14 mouse cellular contexts compared by ENCODE assay signal in genomic region chr8:35323180-35323975, GRCm38 (mm10).
"Had no signal": no experiment of that assay in that cellular context is flagged by ENCODE, and none has a peak within 500 bp of the region (broad histone marks: within the 10 kb centered on the region; RNA-seq: fewer than 3 reads in every experiment).

No protein-coding gene starts in this region.

- ATAC-seq: intestine, embryonic 15.5 days had no signal

- H3K36me3 ChIP-seq: intestine, embryonic 15.5 days; limb, embryonic 10.5 days; liver, embryonic 15.5 days; midbrain, embryonic 10.5 days; neural tube, embryonic 13.5 days; stomach, embryonic 15.5 days had no signal

- H3K27ac ChIP-seq: intestine, embryonic 15.5 days; kidney, postnatal 0 days; limb, embryonic 10.5 days; liver, embryonic 15.5 days; midbrain, embryonic 10.5 days; neural tube, embryonic 13.5 days; stomach, embryonic 15.5 days had no signal

- H3K4me2 ChIP-seq: intestine, embryonic 15.5 days; liver, embryonic 11.5 days; liver, embryonic 15.5 days; lung, embryonic 14.5 days; neural tube, embryonic 13.5 days; stomach, embryonic 15.5 days had no signal

- DNase-seq: lung, embryonic 14.5 days; midbrain, embryonic 14.5 days; right cerebral cortex, postnatal 14 days; thymus, adult 2 months; thymus, postnatal 36 days had no signal

- H3K4me1 ChIP-seq: intestine, embryonic 15.5 days; limb, embryonic 10.5 days; liver, embryonic 15.5 days; midbrain, embryonic 10.5 days; neural tube, embryonic 13.5 days; stomach, embryonic 15.5 days had no signal

- H3K9ac ChIP-seq: intestine, embryonic 15.5 days; liver, embryonic 15.5 days; lung, embryonic 14.5 days; neural tube, embryonic 13.5 days; stomach, embryonic 15.5 days had no signal

- H3K9me3 ChIP-seq: intestine, embryonic 15.5 days; limb, embryonic 10.5 days; liver, embryonic 15.5 days; midbrain, embryonic 10.5 days; neural tube, embryonic 13.5 days; stomach, embryonic 15.5 days had no signal

- H3K4me3 ChIP-seq: intestine, embryonic 15.5 days; limb, embryonic 10.5 days; liver, embryonic 15.5 days; midbrain, embryonic 10.5 days; myocyte; neural tube, embryonic 13.5 days; stomach, embryonic 15.5 days had no signal

- H3K27me3 ChIP-seq: intestine, embryonic 15.5 days; liver, embryonic 15.5 days; neural tube, embryonic 13.5 days; stomach, embryonic 15.5 days had no signal
